Mouse (Mus musculus): ENCODE data around the gene Ly75.

DNA sequence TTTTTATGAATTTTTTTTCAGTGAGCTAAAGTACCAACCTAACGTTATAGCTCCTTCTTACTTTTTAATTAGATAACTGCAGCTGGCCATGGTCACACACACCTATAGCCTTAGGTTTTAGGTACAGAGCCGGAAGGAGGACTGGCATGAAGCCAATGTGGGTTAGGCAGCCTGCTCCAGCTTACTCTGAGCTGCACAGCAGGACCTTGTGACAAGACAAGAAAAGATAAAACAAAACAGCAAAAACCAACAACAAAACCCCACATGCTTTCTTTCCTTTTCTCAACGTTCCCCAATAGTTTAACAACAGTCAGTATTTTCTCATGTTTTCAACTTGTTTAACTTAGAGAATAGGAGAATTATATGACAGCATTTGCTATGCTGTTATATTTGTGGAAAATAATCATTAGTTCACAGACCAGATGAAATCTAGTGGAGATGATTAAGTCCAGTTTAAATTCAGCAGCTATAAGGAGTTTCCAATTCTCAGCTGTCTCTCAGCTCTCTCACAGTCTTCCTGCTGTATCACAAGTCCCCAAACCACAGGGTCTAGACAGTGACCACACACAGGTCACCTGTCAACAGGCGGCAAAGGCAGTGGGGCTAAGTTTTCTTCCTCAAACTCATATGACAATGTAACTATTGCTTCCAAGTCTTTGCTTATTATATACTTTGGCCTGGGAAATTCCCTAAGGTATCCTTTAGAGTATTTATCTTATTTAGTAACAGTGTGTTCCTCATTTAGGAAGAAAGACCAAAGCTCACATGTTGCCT, 40.8 kb downstream of the Ly75 start:
- TF ChIP-seq POLR2A (IDR thresholded peaks at IDR 0.05; ENCODE audit: borderline replicate concordance, control insufficient read depth, low read depth, low read length): no peak
- TF ChIP-seq CTCF (IDR thresholded peaks at IDR 0.05; ENCODE audit: control insufficient read depth, insufficient read depth, low read length): no peak
